Mouse (Mus musculus): ENCODE data around the gene Erp44.

Erp44 gene

DNA sequence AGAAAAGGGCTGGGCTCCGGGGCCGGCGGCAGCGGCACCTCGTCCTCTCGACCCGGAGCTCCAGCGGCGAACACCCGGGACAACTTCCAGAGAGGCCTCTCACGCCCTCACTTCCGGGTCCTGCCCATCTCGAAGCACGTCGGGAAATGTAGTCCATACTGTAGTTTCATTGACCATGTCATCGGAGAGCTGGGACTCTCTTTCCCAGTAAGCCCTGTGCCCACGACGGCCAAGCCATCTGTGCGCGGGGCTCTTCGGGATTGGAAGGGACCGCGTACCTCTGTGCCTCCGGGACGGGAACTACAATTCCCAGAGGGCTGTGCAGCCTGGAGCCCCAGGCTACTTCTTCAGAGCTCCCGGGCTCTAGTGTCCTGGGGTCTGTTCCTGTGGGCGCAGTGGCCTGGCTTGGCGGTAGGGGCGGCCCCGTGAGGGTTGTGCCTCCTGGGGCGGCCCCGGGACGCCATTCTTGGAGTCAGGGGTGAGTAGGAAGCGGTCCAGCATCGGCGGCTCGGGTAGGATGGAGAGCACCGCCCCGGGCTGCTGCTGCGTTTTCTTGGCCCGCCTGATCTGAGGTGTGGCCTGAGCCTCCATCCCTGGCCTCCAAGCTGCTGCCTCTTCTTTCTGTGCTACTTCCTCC lies at the start of gene Erp44, which contains the start of gene Invs:
Gene Erp44, minus strand, starts transcription at position 61 of the 637 bp plus-strand sequence.
Gene Invs, plus strand, starts transcription at position 263 of the 637 bp plus-strand sequence.
- in situ Hi-C loops (cut with MboI, MseI) = loop anchor here (5.0 to 25.0 kb wide), 4 partner anchors 93 to 1233 kb away; partner anchors contain the start of genes Baat, Mrpl50, Nr4a3 and Zfp189

DNA sequence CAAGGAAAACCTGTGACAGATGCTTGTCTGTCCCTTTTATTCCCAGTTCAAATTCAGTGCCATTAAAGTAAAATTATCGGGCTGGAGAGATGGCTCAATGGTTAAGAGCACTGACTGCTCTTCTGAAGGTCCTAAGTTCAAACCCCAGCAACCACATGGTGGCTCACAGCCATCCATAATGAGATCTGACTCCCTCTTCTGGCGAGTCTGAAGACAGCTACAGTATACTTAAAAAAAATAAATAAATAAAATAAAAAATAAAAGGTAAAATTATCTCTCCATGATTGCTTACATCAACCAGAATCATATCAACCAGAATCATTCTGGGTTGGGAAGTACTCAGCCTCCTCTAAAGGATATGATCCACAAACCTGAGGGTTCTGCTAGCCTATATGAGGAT lies 48.7 kb upstream of the Erp44 start:
- in situ Hi-C loops (cut with MboI, MseI) = no loop called here

DNA sequence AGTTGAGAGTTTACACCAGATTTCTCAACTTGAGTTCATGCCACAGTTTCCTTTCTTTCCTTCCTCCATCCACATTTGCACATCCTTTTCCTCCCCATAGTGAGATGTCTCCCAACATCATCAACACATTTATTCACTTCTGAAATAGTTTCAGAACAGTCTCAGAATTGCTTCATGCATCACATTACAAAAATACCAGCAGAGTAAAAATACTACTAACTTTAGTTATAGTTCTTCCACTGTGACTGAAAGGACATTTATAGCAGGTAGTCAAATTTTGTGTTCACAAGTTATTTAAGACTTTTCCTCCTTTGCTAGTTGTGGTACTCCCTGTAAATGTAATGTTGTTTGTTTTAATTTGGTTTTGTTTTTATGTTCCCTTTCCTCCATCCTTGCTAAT lies 47.8 kb upstream of the Erp44 start:
- in situ Hi-C loops (cut with MboI, MseI) = no loop called here

GRCm38 (mm10) chr4:48322095-48322494 lies 42.7 kb upstream of the Erp44 start:
- in situ Hi-C loops (cut with MboI, MseI) = no loop called here

- in situ Hi-C loops (cut with MboI, MseI) = no loop called here
Measured at GRCm38 (mm10) chr4:48321276-48321675, 41.9 kb upstream of the Erp44 start.

DNA sequence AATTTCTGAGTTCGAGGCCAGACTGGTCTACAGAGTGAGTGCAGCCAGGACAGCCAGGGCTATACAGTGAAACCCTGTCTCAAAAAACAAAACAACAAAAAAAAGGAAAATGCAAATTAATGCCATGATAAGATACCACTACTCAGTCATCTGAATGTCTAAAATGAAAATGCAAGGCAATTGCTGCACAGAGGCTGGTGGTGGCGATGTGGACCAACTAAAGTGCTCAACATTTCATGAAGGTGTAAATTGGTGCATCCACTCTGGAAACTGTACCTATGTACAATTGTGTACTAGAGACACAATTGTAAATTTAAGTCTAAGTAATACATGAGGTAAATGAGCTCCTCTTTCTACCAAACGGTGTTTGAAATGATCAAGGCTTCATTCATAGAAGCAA lies 36.7 kb upstream of the Erp44 start:
- in situ Hi-C loops (cut with MboI, MseI) = no loop called here

DNA sequence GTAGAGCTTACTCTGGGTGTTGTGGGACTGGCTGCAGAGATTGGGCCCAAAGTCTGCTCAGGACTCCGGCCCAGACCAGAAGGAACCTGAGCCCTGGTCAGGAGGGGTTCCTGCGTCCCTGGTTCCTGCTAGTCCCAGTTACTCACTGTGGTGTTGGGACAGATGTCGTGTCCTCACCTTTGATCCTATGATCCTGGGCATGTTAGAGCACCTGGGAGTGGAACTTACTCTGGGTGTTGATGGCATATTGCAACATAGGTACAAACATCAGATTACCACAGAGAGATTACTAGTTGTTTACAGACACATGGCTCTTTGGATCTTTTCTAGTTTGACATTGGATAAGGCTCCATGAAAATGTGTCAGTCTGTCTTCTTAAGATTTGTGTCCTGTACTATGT lies 35.5 kb upstream of the Erp44 start:
- in situ Hi-C loops (cut with MboI, MseI) = no loop called here

DNA sequence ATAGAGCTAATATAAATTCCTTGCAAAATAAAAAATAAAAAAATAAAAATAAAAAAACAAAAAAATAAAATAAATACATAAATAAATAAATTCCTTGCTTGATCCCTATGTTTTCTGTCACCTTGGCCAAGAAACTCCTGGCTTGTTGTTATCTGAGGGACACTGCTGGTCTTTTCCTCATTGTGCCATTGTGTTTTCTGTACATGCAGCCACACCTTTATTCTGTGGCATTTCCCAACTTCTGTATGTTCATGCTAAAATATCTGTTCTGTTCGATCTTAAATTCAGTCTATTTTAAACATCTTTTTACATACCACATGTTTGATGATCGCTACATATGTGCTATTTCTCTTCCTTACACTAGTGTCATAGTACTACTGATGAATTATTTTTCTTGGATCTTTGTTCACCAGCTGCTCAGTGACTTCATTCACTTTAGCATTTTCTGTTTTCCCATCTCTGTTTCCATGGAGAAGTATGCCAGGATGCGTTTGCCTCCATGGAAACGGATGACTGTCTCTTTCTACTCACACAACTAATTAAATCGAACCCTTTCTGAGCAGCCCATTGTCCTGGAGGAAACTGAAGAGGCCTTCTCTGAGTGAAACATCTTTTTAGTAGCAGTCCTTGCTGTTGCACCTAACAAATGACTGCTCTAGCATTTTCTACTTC lies 7.9 kb upstream of the Erp44 start:
- in situ Hi-C loops (cut with MboI, MseI) = loop anchor here (25.0 kb wide), 1 partner anchor 1225 kb away; the partner anchor contains the start of genes Baat, Mrpl50 and Zfp189

DNA sequence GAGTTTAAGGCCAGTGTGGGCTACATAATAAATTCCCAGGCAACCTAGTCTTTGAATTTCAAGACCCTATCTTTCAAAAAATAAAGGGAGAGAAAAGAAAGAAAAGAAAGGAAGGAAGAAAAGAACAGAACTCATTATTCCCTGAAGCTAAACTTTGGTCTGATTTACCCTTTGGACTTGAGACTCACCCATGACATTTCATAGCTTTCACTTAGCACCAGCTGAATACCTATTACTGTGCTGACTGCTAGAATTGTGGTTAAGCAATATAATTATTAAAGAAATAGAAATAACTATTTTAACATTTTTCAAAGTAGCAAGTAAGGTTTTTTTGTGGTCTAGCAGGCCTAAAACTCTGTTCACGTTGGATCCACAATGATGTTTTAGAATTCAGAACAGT lies 1.8 kb upstream of the Erp44 start:
- in situ Hi-C loops (cut with MboI, MseI) = loop anchor here (5.0 to 25.0 kb wide), 4 partner anchors 91 to 1231 kb away; partner anchors contain the start of genes Baat, Mrpl50, Nr4a3 and Zfp189

DNA sequence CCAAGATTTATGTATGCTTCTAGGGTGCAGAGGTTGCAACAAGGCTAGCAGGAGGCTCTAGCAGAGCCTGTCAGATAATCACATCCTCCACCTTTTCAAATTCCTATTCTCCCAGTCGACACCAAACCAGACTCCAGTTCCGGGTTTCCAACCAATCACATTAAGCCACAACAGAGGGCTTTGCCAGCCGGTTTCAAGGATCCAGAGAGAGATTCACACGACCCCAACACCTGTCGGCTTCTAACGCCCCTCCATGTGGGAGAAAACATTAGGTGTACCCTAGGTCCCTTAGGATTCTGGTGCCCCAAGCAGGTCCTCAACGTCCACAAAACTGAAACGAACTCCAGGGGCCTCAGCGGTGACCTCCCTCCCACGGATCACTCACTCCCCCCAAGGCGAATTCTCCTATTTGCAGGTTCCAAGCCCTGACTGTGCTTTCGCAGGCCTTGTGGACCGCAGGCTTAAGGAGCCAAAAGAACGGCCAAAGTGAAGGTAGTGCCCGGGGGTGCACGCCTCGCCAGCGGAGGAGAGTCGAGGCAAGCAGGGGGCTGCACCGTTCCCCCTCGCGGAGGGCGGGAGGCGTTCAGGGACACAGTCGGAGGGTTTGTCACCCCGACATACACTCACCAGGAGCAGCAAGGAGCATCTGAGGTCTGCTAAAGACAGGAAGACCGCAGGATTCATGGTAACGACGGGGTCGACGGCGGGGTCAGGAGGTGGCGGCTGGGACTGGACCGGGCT lies 431 bp downstream of the Erp44 start:
- in situ Hi-C loops (cut with MboI, MseI) = loop anchor here (25.0 kb wide), 1 partner anchor 1233 kb away; the partner anchor contains the start of genes Baat, Mrpl50 and Zfp189

- in situ Hi-C loops (cut with MboI, MseI) = loop anchor here (25.0 kb wide), 1 partner anchor 1235 kb away; the partner anchor contains the start of genes Baat, Mrpl50 and Zfp189
Measured at GRCm38 (mm10) chr4:48277011-48277410, 2.3 kb downstream of the Erp44 start.

- in situ Hi-C loops (cut with MboI, MseI) = loop anchor here (25.0 kb wide), 1 partner anchor 1237 kb away; the partner anchor contains the start of genes Baat, Mrpl50 and Zfp189
Measured at GRCm38 (mm10) chr4:48275736-48276135, 3.6 kb downstream of the Erp44 start.

DNA sequence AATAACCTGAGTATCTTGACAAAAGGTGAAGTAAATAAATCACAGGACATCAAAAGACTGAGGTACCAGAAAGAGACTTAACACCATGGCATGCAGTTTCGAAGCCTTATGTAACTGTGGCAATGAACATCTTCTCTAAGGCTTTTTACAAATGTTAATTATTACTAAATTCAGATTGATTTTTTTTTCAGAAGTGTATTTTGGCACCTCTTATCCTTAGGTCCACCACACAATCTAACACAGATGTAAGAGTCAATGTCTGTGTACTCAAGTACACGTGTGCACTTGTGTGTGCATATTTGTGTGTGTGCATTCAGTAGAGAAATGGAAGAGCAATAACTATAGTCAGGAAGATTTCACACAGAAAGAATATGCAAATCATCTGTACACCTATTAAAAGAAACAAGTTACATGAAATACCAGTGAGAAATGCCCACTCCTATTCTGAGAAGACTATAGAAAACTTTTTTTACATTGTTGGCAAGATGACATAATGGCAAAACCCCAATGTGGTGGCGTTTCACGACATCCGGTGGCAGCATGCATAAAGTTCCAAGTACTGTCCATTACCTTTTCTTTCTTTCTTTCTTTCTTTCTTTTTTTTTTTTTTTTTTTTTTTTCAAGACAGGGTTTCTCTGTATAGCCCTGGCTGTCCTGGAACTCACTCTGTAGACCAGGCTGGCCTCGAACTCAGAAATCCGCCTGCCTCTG lies 6.1 kb downstream of the Erp44 start:
- in situ Hi-C loops (cut with MboI, MseI) = no loop called here

GRCm38 (mm10) chr4:48271838-48272237 lies 7.5 kb downstream of the Erp44 start:
- in situ Hi-C loops (cut with MboI, MseI) = no loop called here

GRCm38 (mm10) chr4:48270532-48270931 lies 8.8 kb downstream of the Erp44 start:
- in situ Hi-C loops (cut with MboI, MseI) = no loop called here

GRCm38 (mm10) chr4:48268127-48268526 lies 11.2 kb downstream of the Erp44 start:
- in situ Hi-C loops (cut with MboI, MseI) = no loop called here

DNA sequence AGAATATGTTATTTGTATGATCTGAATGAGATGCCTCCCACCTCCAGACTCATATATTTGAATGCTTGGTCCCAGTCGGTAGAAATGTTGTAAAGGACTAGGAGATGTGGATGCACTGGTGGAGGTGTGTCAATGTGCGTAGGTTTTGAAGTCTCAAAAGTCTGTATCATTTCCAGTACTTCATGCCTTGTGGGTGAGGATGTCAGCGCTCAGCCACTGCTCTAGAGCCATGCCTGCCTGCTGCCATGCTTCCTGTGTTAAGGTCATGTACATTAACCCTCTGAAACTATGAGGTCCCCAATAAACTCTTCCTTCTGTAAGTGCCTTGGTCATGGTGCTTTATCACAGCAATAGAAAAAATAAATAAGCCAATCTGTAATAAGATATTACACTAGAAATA lies 11.7 kb downstream of the Erp44 start:
- in situ Hi-C loops (cut with MboI, MseI) = no loop called here

GRCm38 (mm10) chr4:48258045-48258444 lies 21.3 kb downstream of the Erp44 start:
- in situ Hi-C loops (cut with MboI, MseI) = no loop called here

DNA sequence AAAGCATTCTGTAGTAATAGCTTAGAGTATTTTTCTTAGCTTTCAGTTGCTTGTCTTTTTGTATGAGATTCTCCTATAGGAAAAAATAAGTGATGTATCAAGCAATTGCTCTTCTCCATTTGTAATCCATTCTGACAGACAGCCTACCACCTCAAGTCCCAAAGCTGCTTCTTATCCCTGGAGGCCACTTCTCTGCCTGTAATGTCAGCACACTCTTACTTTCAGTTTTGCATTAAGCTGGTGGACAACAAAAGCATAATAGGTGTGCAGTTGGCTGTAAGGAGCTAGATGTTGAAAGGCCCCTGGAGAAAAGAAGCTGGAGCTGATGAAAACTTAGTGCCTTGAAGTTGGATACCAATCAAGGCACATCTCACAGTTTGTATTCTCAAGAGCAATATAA lies 26.1 kb downstream of the Erp44 start:
- in situ Hi-C loops (cut with MboI, MseI) = no loop called here

GRCm38 (mm10) chr4:48244280-48244679 lies 35.1 kb downstream of the Erp44 start:
- in situ Hi-C loops (cut with MboI, MseI) = no loop called here

GRCm38 (mm10) chr4:48243737-48244136 lies 35.6 kb downstream of the Erp44 start:
- in situ Hi-C loops (cut with MboI, MseI) = no loop called here
